Mouse (Mus musculus): Measurements from ENCODE around the gene Izumo1r.

DNA sequence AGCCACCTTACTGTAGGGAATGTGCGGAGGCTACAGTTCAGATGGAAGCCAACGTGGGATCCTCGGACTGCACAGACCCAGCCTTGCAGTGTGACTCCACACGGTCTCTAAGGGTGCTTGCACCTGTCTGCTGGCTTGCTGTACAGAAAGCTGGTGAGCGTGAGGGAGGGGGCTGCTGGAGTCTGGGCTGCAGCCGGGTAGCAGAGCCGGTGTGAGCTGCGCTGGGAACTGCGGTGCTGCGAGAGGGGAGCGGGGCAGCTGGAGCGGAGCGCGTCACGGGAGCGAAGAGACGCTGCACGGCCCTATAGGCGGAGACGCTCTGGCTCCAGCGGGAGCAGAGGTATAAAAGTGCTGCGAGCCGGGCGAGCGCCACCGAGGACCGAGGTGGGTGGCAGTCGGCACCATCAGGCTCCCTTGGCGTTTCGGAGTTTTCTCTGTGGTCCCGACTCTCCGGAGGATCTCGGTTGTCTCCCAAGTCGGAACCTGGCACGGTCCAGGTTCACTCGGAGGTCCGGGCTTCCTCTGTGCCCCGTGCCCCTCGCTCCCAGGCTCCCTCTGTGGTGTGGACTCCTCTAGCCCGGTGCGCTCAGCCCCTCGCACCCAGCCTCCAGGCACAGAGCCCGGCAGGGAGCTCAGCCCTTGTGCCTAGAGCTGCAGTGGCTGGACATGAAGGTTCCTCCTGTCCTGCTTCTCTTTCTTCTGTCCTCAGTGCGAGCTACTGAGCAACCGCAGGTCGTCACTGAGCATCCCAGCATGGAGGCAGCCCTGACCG is 43.7 kb downstream of the Izumo1r start, which contains the start of gene Gpr83:
- TF ChIP-seq CTCF (IDR thresholded peaks at IDR 0.05 in 2 of 3, conservative IDR thresholded peaks at IDR 0.05 in 1 of 3; ENCODE audit: control insufficient read depth in 1 of 3, insufficient read depth in 1 of 3, low read depth in 2 of 3, low read length in 3 of 3, poor library complexity in 1 of 3, severe bottlenecking in 1 of 3) (no peak), ETS1 (IDR thresholded peaks at IDR 0.05; ENCODE audit: low read depth, low read length) (no peak), GABPA (IDR thresholded peaks at IDR 0.05; ENCODE audit: low read depth, low read length) (no peak), KAT2A (conservative IDR thresholded peaks at IDR 0.05; ENCODE audit: low read depth, low read length) (no peak), MAZ (IDR thresholded peaks at IDR 0.05; ENCODE audit: low read depth, low read length) (no peak), RCOR1 (IDR thresholded peaks at IDR 0.05; ENCODE audit: low read depth, low read length) (no peak), MAX (IDR thresholded peaks at IDR 0.05; ENCODE audit: low read length) (no peak), POLR2A (IDR thresholded peaks at IDR 0.05; ENCODE audit: control insufficient read depth in 1 of 2, insufficient read depth in 1 of 2, low read depth in 1 of 2, low read length in 2 of 2, poor library complexity in 1 of 2) (no peak), USF1 (IDR thresholded peaks at IDR 0.05; ENCODE audit: low read depth, low read length) (no peak), UBTF (IDR thresholded peaks at IDR 0.05; ENCODE audit: borderline replicate concordance, insufficient read depth, low read depth, low read length) (no peak), BHLHE40 (IDR thresholded peaks at IDR 0.05; ENCODE audit: borderline replicate concordance, low read depth, low read length) (no peak), JUND (IDR thresholded peaks at IDR 0.05; ENCODE audit: low read depth, low read length) (no peak), EP300 (IDR thresholded peaks at IDR 0.05; ENCODE audit: low read depth in 1 of 2, low read length in 2 of 2) (no peak)

Data from MEL (cell line).